Comparison of ENCODE assay signal across 15 mouse cellular contexts in genomic region chr8:13481596-13481995, GRCm38 (mm10). TPM values are rescaled to one million over a fixed set of nuclear protein-coding genes. Genes with fewer than 3 reads are reported as not detected.
A peak's percentile ranks its signal among the peaks of the same experiment; 100 is the strongest.
DNase-seq lines count a peak whose midpoint lies in the region; ATAC-seq lines count a peak whose summit lies in the region.
"Had no signal": no experiment of that assay in that cellular context is flagged by ENCODE, and none has a peak within 500 bp of the region (broad histone marks: within the 10 kb centered on the region; RNA-seq: fewer than 3 reads in every experiment).

No protein-coding gene starts in this region.

- H3K4me3 ChIP-seq in lung, embryonic 15.5 days = no peak overlapping the region
- H3K4me3 ChIP-seq: embryonic facial prominence, embryonic 10.5 days; heart, embryonic 12.5 days; hindbrain, embryonic 13.5 days; liver, embryonic 15.5 days; midbrain, embryonic 10.5 days had no signal

- WGBS in lung, embryonic 15.5 days = 79% methylated on average over 3 of the region's 3 CpGs

- peak; percentile 30 to 52 for DNase-seq in heart, adult 9 months (ENCODE audit: low spot score in 2 of 2)
- DNase-seq in heart, postnatal 14 days = no peak
- peak; percentile 97 for DNase-seq in adipocyte (ENCODE audit: low spot score)
- peak; percentile 47 for DNase-seq in adrenal gland, postnatal 25 days
- no peak for DNase-seq in frontal cortex, adult 2 months (ENCODE audit: extremely low spot score in 1 of 2, low spot score in 1 of 2)
- no peak for DNase-seq in left cerebral cortex, postnatal 25 days (ENCODE audit: low spot score in 2 of 2)
- DNase-seq: thymus, adult 18-20 months had no signal

- H3K9ac ChIP-seq in lung, embryonic 15.5 days = no peak overlapping the region
- H3K9ac ChIP-seq: heart, embryonic 12.5 days; hindbrain, embryonic 13.5 days; liver, embryonic 15.5 days had no signal

- intact Hi-C loops in heart, postnatal 14 days (cut with DNase I) = no loop called here
- intact Hi-C loops in left cerebral cortex, postnatal 25 days (cut with DNase I) = no loop called here

- no peaks in the 10 kb centered on the region for H3K9me3 ChIP-seq in lung, embryonic 15.5 days
- H3K9me3 ChIP-seq: embryonic facial prominence, embryonic 10.5 days; heart, embryonic 12.5 days; hindbrain, embryonic 13.5 days; liver, embryonic 15.5 days; midbrain, embryonic 10.5 days had no signal

- 0 out of 2 replicates have a peak, but pooled peaks cover 3% of the 10 kb centered on the region for H3K36me3 ChIP-seq in lung, embryonic 15.5 days
- H3K36me3 ChIP-seq: embryonic facial prominence, embryonic 10.5 days; liver, embryonic 15.5 days; midbrain, embryonic 10.5 days had no signal

- H3K4me2 ChIP-seq in lung, embryonic 15.5 days = no peak overlapping the region
- H3K4me2 ChIP-seq: heart, embryonic 12.5 days; hindbrain, embryonic 13.5 days; liver, embryonic 15.5 days had no signal

- 0 out of 2 replicates have a peak overlapping the region, but pooled peaks have one; percentile 7 for H3K27ac ChIP-seq in lung, embryonic 15.5 days
- H3K27ac ChIP-seq: embryonic facial prominence, embryonic 10.5 days; hindbrain, embryonic 13.5 days; liver, embryonic 15.5 days; midbrain, embryonic 10.5 days had no signal

- no peaks in the 10 kb centered on the region for H3K27me3 ChIP-seq in lung, embryonic 15.5 days
- H3K27me3 ChIP-seq: hindbrain, embryonic 13.5 days; liver, embryonic 15.5 days had no signal

- ATAC-seq in lung, embryonic 15.5 days (ENCODE audit: borderline replicate concordance, extremely low read depth, low FRiP score, low TSS enrichment) = no peak
- ATAC-seq: CD4-positive, CD25-positive, alpha-beta regulatory T cell, adult 4 months; intestine, embryonic 16.5 days had no signal

- peaks cover 6% of the 10 kb centered on the region for H3K4me1 ChIP-seq in lung, embryonic 15.5 days
- H3K4me1 ChIP-seq: embryonic facial prominence, embryonic 10.5 days; liver, embryonic 15.5 days; midbrain, embryonic 10.5 days had no signal

RNA-seq across cellular contexts. Expression of gene Gas6, which starts 12.7 kb away (rescaled TPM):
- total RNA-seq in heart, postnatal 14 days (2021) = 100 to 1,000 TPM; 121 to 122 TPM
- total RNA-seq in adrenal gland, postnatal 25 days (2021) = 99.3 and 166 TPM in 2 replicates
- 74.8 and 85.7 TPM in 2 replicates for polyA plus RNA-seq in lung, embryonic 15.5 days (2015; fragmentation: Nextera tagmentation; extraction: Ambion mirVana)
- 86.0 and 90.9 TPM in 2 replicates for polyA plus RNA-seq in frontal cortex, adult 2 months (2012; rRNA removed)
- 10 to 100 TPM; 97.5 to 98.9 TPM for total RNA-seq in left cerebral cortex, postnatal 25 days (2021)
- polyA plus RNA-seq: CD4-positive, CD25-positive, alpha-beta regulatory T cell, adult 4 months had no signal

RNA-seq across cellular contexts. Expression of gene Tmem255b, which starts 46.6 kb away (rescaled TPM):
- total RNA-seq in heart, postnatal 14 days (2021) = 10 to 100 TPM; 13.8 to 14.6 TPM
- 1.8 TPM in 1 of 2 replicates, not detected in the other for total RNA-seq in adrenal gland, postnatal 25 days (2021)
- polyA plus RNA-seq in lung, embryonic 15.5 days (2015; fragmentation: Nextera tagmentation; extraction: Ambion mirVana) = 0.67 and 0.75 TPM in 2 replicates
- polyA plus RNA-seq in frontal cortex, adult 2 months (2012; rRNA removed) = 2.1 and 3.1 TPM in 2 replicates
- total RNA-seq in left cerebral cortex, postnatal 25 days (2021) = 1 to 10 TPM; 5.0 to 5.6 TPM
- polyA plus RNA-seq: CD4-positive, CD25-positive, alpha-beta regulatory T cell, adult 4 months; liver, embryonic 15.5 days had no signal

Comparison
In these comparisons a context has a peak if more than half of its experiments do, and no peak if none do; other contexts are left out.
1. DNase-seq: peak in heart, adult 9 months (2 of 2), adipocyte (single experiment) and adrenal gland, postnatal 25 days (single experiment); none in heart, postnatal 14 days (0 of 2), frontal cortex, adult 2 months (0 of 2) and left cerebral cortex, postnatal 25 days (0 of 2).